Mouse (Mus musculus) neural tube, embryonic 15.5 days (tissue): ENCODE data around the gene Sphk2. TPM values are rescaled to one million over a fixed set of nuclear protein-coding genes. Genes with fewer than 3 reads are reported as not detected.

Experiments
- ATAC-seq: fragments of 200-750 bp; cut with Nextera tagmentation; 2 replicates; pipeline ENCODE4 v1.8.0; 2017; ENCODE audit warnings: mild to moderate bottlenecking, moderate TSS enrichment, moderate library complexity; ENCODE audit not compliant: low FRiP score
- H3K27ac ChIP-seq: fragments of 300-500 bp; sonication (generic); replicated peaks from 2 replicates; pipeline ENCODE4 v1.5.1; 2015; ENCODE audit warnings: mild to moderate bottlenecking, inconsistent platforms
- H3K27me3 ChIP-seq: fragments of 300-500 bp; sonication (generic); replicated peaks from 2 replicates; pipeline ENCODE4 v1.6.1; 2015; ENCODE audit warnings: inconsistent platforms
- H3K36me3 ChIP-seq: fragments of 300-500 bp; sonication (generic); 2 replicates; pipeline ENCODE4 v1.6.1; 2015; ENCODE audit warnings: inconsistent platforms
- H3K4me1 ChIP-seq: fragments of 300-500 bp; sonication (generic); 2 replicates; pipeline ENCODE4 v1.6.1; 2015; ENCODE audit warnings: inconsistent platforms
- H3K4me2 ChIP-seq: fragments of 300-500 bp; sonication (generic); 2 replicates; pipeline ENCODE4 v1.6.1; 2015; ENCODE audit warnings: inconsistent platforms, mild to moderate bottlenecking, moderate library complexity
- H3K4me3 ChIP-seq: fragments of 300-500 bp; sonication (generic); replicated peaks from 2 replicates; pipeline ENCODE4 v1.5.1; 2015; ENCODE audit warnings: mild to moderate bottlenecking, inconsistent platforms
- H3K9ac ChIP-seq: fragments of 300-500 bp; sonication (generic); replicated peaks from 2 replicates; pipeline ENCODE4 v1.6.1; 2015; ENCODE audit warnings: mild to moderate bottlenecking, inconsistent platforms
- H3K9me3 ChIP-seq: fragments of 300-500 bp; sonication (generic); replicated peaks from 2 replicates; pipeline ENCODE4 v1.6.1; 2016; ENCODE audit warnings: inconsistent platforms
- WGBS: fragments of 180-500 bp; shearing (Covaris S2); methylation state at CpG from one replicate; pipeline ENCODE4 v1.1.7; 2015; ENCODE audit warnings: mixed read lengths; 5-methylcytosine and 5-hydroxymethylcytosine counted together
- polyA plus RNA-seq: library from polyadenylated mRNA; unstranded; fragments of >200 nt; fragmentation: Nextera tagmentation; extraction: Ambion mirVana; gene quantifications from 2 replicates; pipeline ENCODE4 v1.2.1, GENCODE M21; 2015

The Sphk2 gene
- polyA plus RNA-seq, 1 experiment from 2014 or later, result 23.0 TPM

GRCm38 (mm10) chr7:45708221-45708761 lies 9.5 kb downstream of the Sphk2 start:
- peak overlapping the region; percentile 91 for H3K4me2 ChIP-seq
- no peak overlapping the region for H3K9ac ChIP-seq
- H3K27ac ChIP-seq, result peak overlapping the region; percentile 77; the same call in 1 of the 2 replicates

DNA sequence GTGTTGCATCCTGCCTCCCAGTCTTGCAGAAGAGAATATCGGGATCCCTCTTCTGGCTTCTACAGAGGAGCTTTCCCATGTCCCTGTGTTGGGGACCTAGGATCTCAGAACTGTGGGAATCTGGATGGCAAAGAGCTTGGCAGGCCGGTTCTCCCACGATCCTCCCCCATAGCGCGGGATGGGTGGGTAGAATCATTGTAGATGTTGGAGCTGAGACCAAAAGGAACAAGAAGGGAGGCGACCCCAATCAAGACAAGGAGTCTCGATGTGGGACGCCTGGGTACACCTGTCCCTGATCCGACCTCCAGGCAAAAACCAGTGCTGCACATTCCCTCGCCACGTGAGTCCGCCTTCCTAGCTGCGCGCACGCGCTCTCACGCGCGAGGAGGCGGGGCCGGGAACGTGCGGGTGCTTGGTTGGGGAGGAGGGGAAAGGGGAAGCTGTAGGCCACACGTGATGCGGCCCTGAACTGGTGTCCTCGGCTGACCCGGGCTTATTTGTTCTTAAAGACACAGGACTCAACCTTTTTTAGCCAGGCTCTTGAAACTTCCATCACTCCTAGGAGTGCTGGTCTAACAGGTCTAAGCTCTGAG lies 10.3 kb downstream of the Sphk2 start:
- peak overlapping the region; percentile 52 for H3K4me3 ChIP-seq
- no peaks in the 10 kb centered on the region for H3K27me3 ChIP-seq
- peak overlapping the region; percentile 67; the same call in 1 of the 2 replicates for H3K9ac ChIP-seq
- under 1% methylated on average over 27 of the region's 27 CpGs for WGBS
- H3K27ac ChIP-seq, result peak overlapping the region; percentile 77
- H3K36me3 ChIP-seq, result peaks cover 28% of the 10 kb centered on the region
- peaks cover 78% of the 10 kb centered on the region for H3K4me1 ChIP-seq
- no peak for ATAC-seq
- H3K9me3 ChIP-seq, result no peaks in the 10 kb centered on the region
- H3K4me2 ChIP-seq, result peak overlapping the region; percentile 91

More at GRCm38 (mm10) chr7:45708221-45708761, 9.5 kb downstream of the Sphk2 start:
- ATAC-seq, result no peak
- 54% methylated on average over 13 of the region's 13 CpGs for WGBS
- H3K36me3 ChIP-seq, result peaks cover 37% of the 10 kb centered on the region
- no peak overlapping the region for H3K4me3 ChIP-seq
- H3K9me3 ChIP-seq, result no peaks in the 10 kb centered on the region
- H3K4me1 ChIP-seq, result peaks cover 73% of the 10 kb centered on the region
- no peaks in the 10 kb centered on the region for H3K27me3 ChIP-seq

GRCm38 (mm10) chr7:45706721-45707241 lies 11.0 kb downstream of the Sphk2 start:
- WGBS, result 1% methylated on average over 44 of the region's 45 CpGs
- H3K4me3 ChIP-seq, result peak overlapping the region; percentile 52
- H3K4me2 ChIP-seq, result peak overlapping the region; percentile 91
- ATAC-seq, result no peak
- peaks cover 77% of the 10 kb centered on the region for H3K4me1 ChIP-seq
- H3K27ac ChIP-seq, result peak overlapping the region; percentile 77
- peaks cover 22% of the 10 kb centered on the region for H3K36me3 ChIP-seq
- peak overlapping the region; percentile 67 for H3K9ac ChIP-seq
- H3K9me3 ChIP-seq, result no peaks in the 10 kb centered on the region
- no peaks in the 10 kb centered on the region for H3K27me3 ChIP-seq

- Histone ChIP-seq H3K4me1 (peaks cover 86% of the 10 kb centered on the region), H3K4me3 (peak overlapping the region; percentile 52), H3K27me3 (no peaks in the 10 kb centered on the region), H3K36me3 (peaks cover 12% of the 10 kb centered on the region), H3K9ac (peak overlapping the region; percentile 67), H3K9me3 (no peaks in the 10 kb centered on the region), H3K27ac (peak overlapping the region; percentile 88), H3K4me2 (peak overlapping the region; percentile 91)
- no peak for ATAC-seq
- under 1% methylated on average over 7 of the region's 7 CpGs for WGBS
Observed at GRCm38 (mm10) chr7:45705873-45706281, 11.9 kb downstream of the Sphk2 start.

- Histone ChIP-seq H3K27ac (peak overlapping the region; percentile 88), H3K4me1 (peaks cover 87% of the 10 kb centered on the region), H3K27me3 (no peaks in the 10 kb centered on the region), H3K9ac (peak overlapping the region; percentile 67), H3K36me3 (peaks cover 8% of the 10 kb centered on the region), H3K9me3 (no peaks in the 10 kb centered on the region), H3K4me2 (peak overlapping the region; percentile 91), H3K4me3 (peak overlapping the region; percentile 52)
- WGBS, result under 1% methylated on average over 21 of the region's 21 CpGs
- ATAC-seq, result no peak
Observed at GRCm38 (mm10) chr7:45705443-45705864, 12.3 kb downstream of the Sphk2 start.

DNA sequence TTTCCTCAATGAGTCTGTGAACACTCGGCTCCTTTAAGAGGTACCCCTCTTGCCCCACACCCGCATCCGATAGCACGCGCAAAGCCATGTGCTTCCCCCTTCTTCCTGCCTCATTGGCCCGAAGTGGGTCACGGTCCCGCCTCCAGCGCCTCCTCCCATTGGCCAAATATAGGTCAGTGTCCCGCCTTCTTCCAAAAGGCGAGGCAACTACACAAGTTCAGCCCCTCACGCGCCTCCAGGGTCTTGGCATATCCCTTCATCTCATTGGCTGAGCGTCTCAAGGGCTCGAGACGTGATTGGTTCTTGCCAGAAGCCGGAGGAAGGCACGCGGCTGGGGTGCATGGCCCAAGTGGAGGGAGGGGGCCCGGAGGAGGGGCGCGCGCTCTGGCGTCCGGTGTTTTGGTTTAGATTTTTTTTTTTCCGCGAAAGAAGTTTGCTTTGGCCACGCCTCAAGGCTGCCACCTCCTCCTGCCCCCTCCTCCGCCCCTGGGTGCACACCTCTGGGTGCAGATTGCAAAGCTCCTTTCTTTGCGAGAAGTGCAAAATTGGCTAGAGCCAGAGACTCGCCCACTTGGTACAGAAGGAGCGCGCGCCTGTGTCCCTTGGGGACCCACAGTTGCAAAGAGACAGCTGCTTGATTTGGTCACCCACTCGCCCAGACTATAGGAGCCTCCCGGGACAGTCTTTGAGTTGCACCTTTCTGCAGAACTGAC lies 12.9 kb downstream of the Sphk2 start, which contains the start of gene Dbp:
Dbp (plus strand) TSS at position 359 of the 713 bp plus-strand sequence.
- H3K4me2 ChIP-seq, result peak within 1 kb of the TSS; percentile 91
- no peaks in the 10 kb centered on the region for H3K27me3 ChIP-seq
- H3K4me3 ChIP-seq, result peak within 1 kb of the TSS; percentile 52
- H3K9ac ChIP-seq, result peak within 1 kb of the TSS; percentile 67
- peaks cover 87% of the 10 kb centered on the region for H3K4me1 ChIP-seq
- H3K27ac ChIP-seq, result peak within 1 kb of the TSS; percentile 88
- H3K36me3 ChIP-seq, result peaks cover 3% of the 10 kb centered on the region
- no peaks in the 10 kb centered on the region for H3K9me3 ChIP-seq
- peak; percentile 86 for ATAC-seq
- under 1% methylated on average over 36 of the region's 36 CpGs for WGBS

- peak; percentile 62 for ATAC-seq
- no peaks in the 10 kb centered on the region for H3K9me3 ChIP-seq
- H3K9ac ChIP-seq, result peak overlapping the region; percentile 40
- under 1% methylated on average over 13 of the region's 13 CpGs for WGBS
- peak overlapping the region; percentile 88 for H3K27ac ChIP-seq
- no peaks in the 10 kb centered on the region for H3K36me3 ChIP-seq
- H3K4me3 ChIP-seq, result peak overlapping the region; percentile 52
- peak overlapping the region; percentile 91 for H3K4me2 ChIP-seq
- no peaks in the 10 kb centered on the region for H3K27me3 ChIP-seq
- peaks cover 87% of the 10 kb centered on the region for H3K4me1 ChIP-seq
Observed at GRCm38 (mm10) chr7:45704046-45704559, 13.7 kb downstream of the Sphk2 start.

DNA sequence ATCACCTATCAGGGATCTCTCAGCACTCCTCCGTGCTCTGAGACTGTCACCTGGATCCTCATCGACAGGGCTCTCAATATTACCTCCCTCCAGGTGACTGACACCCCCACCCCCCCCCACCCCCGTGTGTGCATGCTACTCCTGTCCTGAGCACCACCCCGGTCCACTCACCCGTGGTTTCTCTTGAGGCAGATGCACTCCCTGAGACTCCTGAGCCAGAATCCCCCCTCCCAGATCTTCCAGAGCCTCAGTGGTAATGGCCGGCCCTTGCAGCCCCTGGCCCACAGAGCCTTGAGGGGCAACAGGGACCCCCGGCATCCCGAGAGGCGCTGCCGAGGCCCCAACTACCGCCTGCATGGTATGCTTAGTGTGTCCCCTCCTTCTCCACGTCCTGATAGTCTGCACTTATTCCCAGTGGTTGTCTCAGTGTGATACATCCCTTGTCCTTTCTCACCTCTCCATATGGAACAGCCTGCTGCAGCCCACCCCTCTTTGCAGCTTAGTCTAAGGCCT lies 14.2 kb downstream of the Sphk2 start:
- no peaks in the 10 kb centered on the region for H3K9me3 ChIP-seq
- no peaks in the 10 kb centered on the region for H3K36me3 ChIP-seq
- H3K4me1 ChIP-seq, result peaks cover 83% of the 10 kb centered on the region
- no peak; the same call in 1 of the 2 replicates for ATAC-seq
- 0 out of 2 replicates have a peak, but pooled peaks cover 2% of the 10 kb centered on the region for H3K27me3 ChIP-seq
- H3K4me3 ChIP-seq, result peak overlapping the region; percentile 52
- H3K27ac ChIP-seq, result peak overlapping the region; percentile 88
- H3K4me2 ChIP-seq, result peak overlapping the region; percentile 91
- WGBS, result 38% methylated on average over 12 of the region's 12 CpGs
- H3K9ac ChIP-seq, result peak overlapping the region; percentile 40

DNA sequence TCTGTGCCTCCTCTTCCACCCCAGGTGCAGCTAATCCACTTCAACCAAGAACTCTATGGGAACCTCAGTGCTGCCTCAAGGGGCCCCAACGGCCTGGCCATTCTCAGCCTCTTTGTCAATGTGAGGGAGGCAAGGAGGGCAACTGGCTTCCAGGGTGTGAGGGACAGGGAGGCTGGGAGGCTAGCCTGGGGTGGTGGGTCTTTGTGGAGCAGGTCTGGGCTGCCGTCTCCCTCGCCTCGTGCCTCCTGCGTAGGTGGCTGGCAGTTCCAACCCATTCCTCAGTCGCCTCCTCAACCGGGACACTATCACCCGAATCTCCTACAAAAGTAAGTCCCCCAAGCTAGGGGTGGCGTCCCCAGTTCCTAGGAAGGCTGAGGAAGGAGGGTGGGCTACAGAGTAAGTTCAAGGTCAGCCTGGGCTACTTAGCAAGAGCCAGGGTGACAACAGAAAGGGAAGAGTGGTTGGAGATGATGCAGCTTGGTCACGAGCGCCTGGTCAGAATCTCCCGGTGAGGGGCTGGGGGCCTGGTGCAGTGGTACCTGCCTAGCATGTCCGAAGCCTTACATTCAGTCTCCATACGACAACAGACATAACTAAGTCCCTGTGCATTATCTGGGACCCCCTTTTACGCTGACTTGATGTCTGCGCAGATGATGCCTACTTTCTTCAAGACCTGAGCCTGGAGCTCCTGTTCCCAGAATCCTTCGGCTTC lies 14.8 kb downstream of the Sphk2 start:
- H3K4me3 ChIP-seq, result peak overlapping the region; percentile 52
- WGBS, result 91% methylated on average over 17 of the region's 17 CpGs
- peak overlapping the region; percentile 40 for H3K9ac ChIP-seq
- 0 out of 2 replicates have a peak, but pooled peaks cover 5% of the 10 kb centered on the region for H3K27me3 ChIP-seq
- peak overlapping the region; percentile 91 for H3K4me2 ChIP-seq
- peak overlapping the region; percentile 88 for H3K27ac ChIP-seq
- peaks cover 80% of the 10 kb centered on the region for H3K4me1 ChIP-seq
- ATAC-seq, result no peak
- H3K36me3 ChIP-seq, result no peaks in the 10 kb centered on the region
- no peaks in the 10 kb centered on the region for H3K9me3 ChIP-seq

DNA sequence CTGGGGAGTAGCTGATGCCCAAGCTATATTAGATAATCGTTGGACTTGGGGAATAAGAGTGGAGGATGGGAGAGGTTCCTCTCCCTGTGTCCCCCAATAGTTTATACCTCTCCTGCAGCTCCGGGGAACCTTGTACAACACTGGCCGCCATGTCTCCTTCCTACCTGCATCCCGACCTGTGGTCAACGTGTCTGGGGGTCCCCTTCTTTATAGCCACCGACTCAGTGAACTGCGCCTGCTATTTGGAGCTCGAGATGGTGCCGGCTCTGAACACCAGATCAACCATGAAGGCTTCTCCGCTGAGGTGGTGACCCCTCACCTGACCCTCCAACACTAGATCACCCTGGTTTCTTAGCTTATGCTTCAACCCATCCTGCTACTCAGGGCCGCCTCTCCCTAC lies 15.5 kb downstream of the Sphk2 start:
- no peak overlapping the region for H3K4me2 ChIP-seq

More for the DNA sequence above, 15.5 kb downstream of the Sphk2 start:
- H3K27me3 ChIP-seq, result 0 out of 2 replicates have a peak, but pooled peaks cover 5% of the 10 kb centered on the region
- H3K4me1 ChIP-seq, result peaks cover 74% of the 10 kb centered on the region
- no peaks in the 10 kb centered on the region for H3K36me3 ChIP-seq
- H3K4me3 ChIP-seq, result no peak overlapping the region
- no peaks in the 10 kb centered on the region for H3K9me3 ChIP-seq
- 93% methylated on average over 11 of the region's 11 CpGs for WGBS
- H3K27ac ChIP-seq, result no peak overlapping the region
- no peak for ATAC-seq
- H3K9ac ChIP-seq, result no peak overlapping the region
